Mouse (Mus musculus) E14TG2a.4 (cell line): ENCODE results near the gene Rbm15b.

Source experiments
- CTCF ChIP-seq: conservative IDR thresholded peaks from 2 replicates; pipeline ENCODE4 v1.5.1; 2014; ENCODE audit warnings: low read length
- NANOG ChIP-seq: IDR thresholded peaks from 2 replicates; pipeline ENCODE4 v1.6.1; 2014; ENCODE audit warnings: borderline replicate concordance, low read length, mixed read lengths
- POU5F1 ChIP-seq: IDR thresholded peaks from 2 replicates; pipeline ENCODE4 v1.6.1; 2014; ENCODE audit warnings: low read length, borderline replicate concordance

DNA sequence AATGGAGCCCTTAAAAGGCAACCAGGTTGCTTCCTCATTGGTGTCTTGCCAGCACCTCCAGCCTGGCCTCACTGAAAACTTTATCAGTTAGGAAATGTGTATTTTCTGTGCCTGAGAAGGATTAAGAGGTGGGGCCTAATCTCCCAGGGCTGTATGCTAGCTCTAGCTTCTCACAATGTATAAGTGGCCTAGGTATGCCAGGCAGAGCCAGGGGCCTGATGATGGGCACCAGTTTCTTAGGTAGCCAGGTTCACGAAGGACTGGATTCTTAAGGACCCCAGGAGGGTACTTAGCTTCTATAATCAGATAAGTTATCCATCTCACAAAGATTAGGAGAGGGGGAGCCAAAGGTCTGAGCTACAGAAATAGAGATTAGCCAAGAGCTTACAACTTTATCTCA lies 24.4 kb upstream of the Rbm15b start:
- TF ChIP-seq CTCF, result no peak
- no peak for TF ChIP-seq POU5F1
- no peak for TF ChIP-seq NANOG
